Mouse (Mus musculus) lung, postnatal 0 days (tissue): ENCODE data around the gene Exosc5. TPM values are rescaled to one million over a fixed set of nuclear protein-coding genes. Genes with fewer than 3 reads are reported as not detected.

Source experiments
- ATAC-seq: fragments of 200-750 bp; cut with Nextera tagmentation; 2 replicates; pipeline ENCODE4 v1.8.0; 2017; ENCODE audit warnings: moderate library complexity
- DNase-seq: peaks from one replicate; pipeline ENCODE4 v3.0.0-alpha.2; 2016; ENCODE audit warnings: low spot score
- H3K27ac ChIP-seq: fragments of 300-500 bp; sonication (generic); 2 replicates; pipeline ENCODE4 v1.5.1; 2014; ENCODE audit warnings: antibody characterized with exemption, mild to moderate bottlenecking, low read length, mixed read lengths
- H3K27me3 ChIP-seq: fragments of 300-500 bp; sonication (generic); replicated peaks from 2 replicates; pipeline ENCODE4 v1.6.1; 2014; ENCODE audit warnings: low read length, mixed read lengths; ENCODE audit not compliant: insufficient read depth
- H3K36me3 ChIP-seq: fragments of 300-500 bp; sonication (generic); 2 replicates; pipeline ENCODE4 v1.6.1; 2014; ENCODE audit warnings: low read length, mixed read lengths; ENCODE audit not compliant: insufficient read depth
- H3K4me1 ChIP-seq: fragments of 300-500 bp; sonication (generic); 2 replicates; pipeline ENCODE4 v1.6.1; 2014; ENCODE audit warnings: antibody characterized with exemption, low read depth, low read length, mixed read lengths; ENCODE audit not compliant: insufficient read depth
- H3K4me2 ChIP-seq: fragments of 300-500 bp; sonication (generic); replicated peaks from 2 replicates; pipeline ENCODE4 v1.6.1; 2014; ENCODE audit warnings: low read depth, mild to moderate bottlenecking, low read length, moderate library complexity, mixed read lengths
- H3K4me3 ChIP-seq: fragments of 300-500 bp; sonication (generic); 2 replicates; pipeline ENCODE4 v1.5.1; 2014; ENCODE audit warnings: low read depth, low read length
- H3K9ac ChIP-seq: fragments of 300-500 bp; sonication (generic); replicated peaks from 2 replicates; pipeline ENCODE4 v1.6.1; 2014; ENCODE audit warnings: low read depth, mild to moderate bottlenecking
- H3K9me3 ChIP-seq: fragments of 300-500 bp; sonication (generic); 2 replicates; pipeline ENCODE4 v1.6.1; 2016; ENCODE audit warnings: low read length, mixed read lengths
- CTCF ChIP-seq: IDR thresholded peaks from 2 replicates; pipeline ENCODE4 v1.5.1; 2016; ENCODE audit warnings: antibody characterized with exemption, mild to moderate bottlenecking
- EP300 ChIP-seq: IDR thresholded peaks from 2 replicates; pipeline ENCODE4 v1.6.1; 2016; ENCODE audit warnings: antibody characterized with exemption, mild to moderate bottlenecking, control low read depth
- WGBS: fragments of 180-500 bp; shearing (Covaris S2); extraction: QIAGEN DNeasy Blood & Tissue Kit; methylation state at CpG from one replicate; pipeline ENCODE4 v1.1.7; 2014; 5-methylcytosine and 5-hydroxymethylcytosine counted together
- polyA plus RNA-seq: library from polyadenylated mRNA; unstranded; fragments of >200 nt; fragmentation: Nextera tagmentation; extraction: Ambion mirVana; gene quantifications from 2 replicates; pipeline ENCODE4 v1.2.1, GENCODE M21; 2015

Gene Exosc5
- polyA plus RNA-seq, 1 experiment from 2014 or later, result 49.7 TPM

GRCm38 (mm10) chr7:25686680-25687531, 27.9 kb downstream of the Exosc5 start, which contains the start of gene Tgfb1:
Tgfb1 (plus strand) TSS chr7:25687002.
- TF ChIP-seq EP300 (no peak), CTCF (peak; percentile 77)
- H3K9me3 ChIP-seq, result no peaks in the 10 kb centered on the region
- peak; percentile 88 for DNase-seq
- peak within 1 kb of the TSS; percentile 85 for H3K4me3 ChIP-seq
- peak within 1 kb of the TSS; percentile 75 for H3K9ac ChIP-seq
- H3K4me1 ChIP-seq, result peaks cover 5% of the 10 kb centered on the region
- peak within 1 kb of the TSS; percentile 92 for H3K27ac ChIP-seq
- H3K4me2 ChIP-seq, result peak within 1 kb of the TSS; percentile 98
- peak; percentile 65 for ATAC-seq
- no peaks in the 10 kb centered on the region for H3K36me3 ChIP-seq
- H3K27me3 ChIP-seq, result no peaks in the 10 kb centered on the region
- 2% methylated on average over 31 of the region's 69 CpGs for WGBS

GRCm38 (mm10) chr7:25687811-25688401, 28.9 kb downstream of the Exosc5 start:
- Histone ChIP-seq H3K4me2 (peak overlapping the region; percentile 98), H3K36me3 (no peaks in the 10 kb centered on the region), H3K9me3 (no peaks in the 10 kb centered on the region), H3K27me3 (no peaks in the 10 kb centered on the region), H3K4me3 (peak overlapping the region; percentile 85), H3K9ac (peak overlapping the region; percentile 75), H3K4me1 (peaks cover 5% of the 10 kb centered on the region), H3K27ac (peak overlapping the region; percentile 92)
- ATAC-seq (no peak), DNase-seq (peak; percentile 49)
- peak; percentile 53 for TF ChIP-seq CTCF
- TF ChIP-seq EP300, result no peak
- WGBS, result 2% methylated on average over 47 of the region's 47 CpGs

GRCm38 (mm10) chr7:25688810-25689586, 30.0 kb downstream of the Exosc5 start:
- DNase-seq (peak; percentile 94), ATAC-seq (peak; percentile 81)
- TF ChIP-seq CTCF (peak; percentile 35), EP300 (peak; percentile 47; the same call in 1 of the 2 replicates)
- Histone ChIP-seq H3K27me3 (no peaks in the 10 kb centered on the region), H3K4me1 (peaks cover 5% of the 10 kb centered on the region), H3K4me3 (peak overlapping the region; percentile 85), H3K36me3 (no peaks in the 10 kb centered on the region), H3K27ac (peak overlapping the region; percentile 92), H3K4me2 (peak overlapping the region; percentile 98), H3K9me3 (no peaks in the 10 kb centered on the region), H3K9ac (peak overlapping the region; percentile 75)
- under 1% methylated on average over 46 of the region's 52 CpGs for WGBS

- DNase-seq, result peak; percentile 48
- H3K4me2 ChIP-seq, result peak overlapping the region; percentile 98
- 0 out of 2 replicates have a peak, but pooled peaks cover 4% of the 10 kb centered on the region for H3K36me3 ChIP-seq
- peak overlapping the region; percentile 85 for H3K4me3 ChIP-seq
- 0 out of 2 replicates have a peak overlapping the region, but pooled peaks have one; percentile 75 for H3K9ac ChIP-seq
- no peaks in the 10 kb centered on the region for H3K9me3 ChIP-seq
- H3K27ac ChIP-seq, result peak overlapping the region; percentile 92
- 10% methylated on average over 12 of the region's 12 CpGs for WGBS
- TF ChIP-seq EP300 (no peak), CTCF (no peak)
- peaks cover 5% of the 10 kb centered on the region for H3K4me1 ChIP-seq
- H3K27me3 ChIP-seq, result no peaks in the 10 kb centered on the region
- peak; percentile 3 for ATAC-seq
These were observed 30.6 kb downstream of the Exosc5 start for GRCm38 (mm10) chr7:25689603-25690021.

GRCm38 (mm10) chr7:25690051-25690450, 31.1 kb downstream of the Exosc5 start:
- 40% methylated on average over 5 of the region's 5 CpGs for WGBS
- Histone ChIP-seq H3K4me3 (peak overlapping the region; percentile 85), H3K9ac (0 out of 2 replicates have a peak overlapping the region, but pooled peaks have one; percentile 75), H3K9me3 (no peaks in the 10 kb centered on the region), H3K27ac (no peak overlapping the region; the same call in 1 of the 2 replicates), H3K4me2 (peak overlapping the region; percentile 98), H3K27me3 (no peaks in the 10 kb centered on the region), H3K36me3 (0 out of 2 replicates have a peak, but pooled peaks cover 7% of the 10 kb centered on the region), H3K4me1 (peaks cover 5% of the 10 kb centered on the region)
- DNase-seq, result no peak
- ATAC-seq, result no peak
- no peak for TF ChIP-seq EP300
- no peak for TF ChIP-seq CTCF
